Mouse (Mus musculus): ENCODE measurements around the gene F830045P16Rik.

GRCm38 (mm10) chr2:129435154-129435553 lies 101.2 kb downstream of the F830045P16Rik start:
- no peak for TF ChIP-seq POLR2A (IDR thresholded peaks at IDR 0.05; ENCODE audit: low read depth, low read length)
- no peak for TF ChIP-seq CTCF (IDR thresholded peaks at IDR 0.05; ENCODE audit: borderline replicate concordance, insufficient read depth, low read length)
